Mouse (Mus musculus) adrenal gland, postnatal 10 days (tissue): ENCODE data around the gene Timm44. TPM values are rescaled to one million over a fixed set of nuclear protein-coding genes. Genes with fewer than 3 reads are reported as not detected.
"Not testable (repeated sequence)": the region's sequence is repeated elsewhere in the genome, so short reads cannot be mapped to it uniquely, and the experiment has no call there.

ENCODE experiments used
- DNase-seq: peaks from one replicate; pipeline ENCODE4 v3.0.0; 2021; ENCODE audit warnings: mixed read lengths
- total RNA-seq, 2 experiments: library from RNA; stranded (reverse); gene quantifications; 2 replicates each; pipeline ENCODE4 v1.2.3; 2021

Timm44 gene
- total RNA-seq, 2 experiments from 2014 or later = 150 to 180 TPM

GRCm38 (mm10) chr8:4265160-4265914 is 10.4 kb downstream of the Timm44 start:
- DNase-seq = no peak

DNA sequence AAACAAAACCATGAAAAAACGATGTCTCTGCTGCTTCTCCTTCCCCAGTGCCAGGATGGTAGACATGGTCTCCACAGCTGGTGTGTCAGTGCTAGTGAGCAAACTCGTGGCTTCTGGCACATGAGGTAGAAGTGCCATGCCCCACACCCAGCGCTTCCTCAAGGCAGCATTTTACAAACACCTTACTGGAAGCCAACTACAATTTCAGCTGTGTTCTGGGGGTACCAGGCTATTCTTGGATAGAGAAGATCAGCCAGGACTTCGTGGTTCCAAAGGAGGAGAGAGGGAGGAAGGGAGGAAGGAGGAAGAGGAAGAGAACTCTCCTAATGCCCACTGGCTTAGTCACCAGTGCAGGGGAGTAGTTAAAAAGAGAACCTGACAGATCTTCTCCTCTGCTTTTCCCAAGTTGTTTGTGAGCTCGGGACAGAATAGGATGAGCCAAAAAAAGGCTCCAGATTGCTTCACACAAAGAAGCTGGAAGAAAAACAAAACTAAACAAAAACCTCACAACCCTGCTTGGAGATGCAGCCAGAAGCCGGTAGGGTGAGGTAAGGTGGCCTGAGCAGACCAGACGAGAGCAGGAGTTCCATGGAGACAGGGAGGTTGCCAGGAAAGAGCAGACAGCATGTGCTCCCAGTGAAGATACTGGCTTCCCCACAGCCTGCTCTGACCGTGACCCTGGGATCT is 12.5 kb downstream of the Timm44 start:
- DNase-seq = no peak

DNA sequence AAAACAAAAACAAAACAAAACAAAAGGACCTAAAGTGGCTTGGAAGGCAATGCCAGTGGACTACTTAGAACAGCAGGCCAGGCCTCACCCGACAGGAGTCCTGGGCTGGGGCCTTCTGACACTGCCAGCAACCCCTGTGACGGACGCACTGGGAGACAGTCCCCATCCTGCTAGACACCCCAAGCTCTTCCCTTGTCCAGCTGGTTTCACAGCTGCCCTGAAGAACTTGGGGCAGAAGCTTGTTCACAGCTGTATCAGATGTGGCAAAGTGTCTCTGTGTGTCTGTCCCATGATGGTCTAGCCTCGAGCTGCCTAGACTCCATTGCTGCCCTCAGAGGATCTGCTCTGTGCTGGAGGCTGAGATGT is 15.9 kb downstream of the Timm44 start:
- no peak for DNase-seq

- peak; percentile 99 for DNase-seq
Observed at GRCm38 (mm10) chr8:4259125-4259804, 16.4 kb downstream of the Timm44 start, which contains the start of gene Ctxn1. Gene Ctxn1, minus strand, starts transcription at chr8:4259274.

DNA sequence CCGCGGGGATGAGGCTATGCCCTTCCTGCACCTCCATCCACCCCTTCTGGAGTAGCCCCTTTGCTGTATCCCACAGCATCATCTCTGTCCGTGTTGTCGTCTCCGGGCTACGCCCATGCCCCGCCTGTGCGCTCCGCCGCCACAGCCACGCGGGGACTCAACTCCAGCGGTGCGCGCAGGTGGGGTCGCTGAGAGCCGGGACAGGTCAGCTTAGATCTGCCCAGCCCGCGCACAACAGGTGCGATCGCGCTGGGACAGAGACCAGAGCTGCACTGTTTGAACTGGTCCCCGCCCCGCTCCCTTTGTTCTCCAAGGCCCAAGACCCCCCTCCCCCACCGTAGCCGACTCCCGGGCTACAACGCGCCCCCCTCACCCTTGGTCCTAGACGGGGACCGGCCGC is 17.0 kb downstream of the Timm44 start:
- peak; percentile 35 for DNase-seq

DNA sequence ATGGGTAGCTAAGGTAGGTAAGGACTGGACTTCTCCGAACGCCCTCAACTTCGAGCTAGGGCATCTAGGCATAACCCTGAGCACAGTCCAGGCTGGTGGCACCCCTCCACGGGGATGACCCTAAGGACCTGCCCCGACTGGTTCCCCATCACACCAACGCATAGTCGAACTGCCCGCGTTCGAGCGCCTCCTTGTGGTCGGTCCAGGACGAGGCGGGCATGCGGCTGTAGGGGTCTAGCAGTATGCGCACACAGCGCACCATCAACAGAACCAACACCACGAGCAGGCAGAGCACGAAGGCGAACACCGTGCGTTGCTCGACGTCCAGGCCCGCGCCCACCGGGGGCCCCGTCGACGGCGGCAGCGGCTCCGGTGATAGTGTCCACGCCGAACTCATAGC is 17.5 kb downstream of the Timm44 start:
- DNase-seq = peak; percentile 86

DNA sequence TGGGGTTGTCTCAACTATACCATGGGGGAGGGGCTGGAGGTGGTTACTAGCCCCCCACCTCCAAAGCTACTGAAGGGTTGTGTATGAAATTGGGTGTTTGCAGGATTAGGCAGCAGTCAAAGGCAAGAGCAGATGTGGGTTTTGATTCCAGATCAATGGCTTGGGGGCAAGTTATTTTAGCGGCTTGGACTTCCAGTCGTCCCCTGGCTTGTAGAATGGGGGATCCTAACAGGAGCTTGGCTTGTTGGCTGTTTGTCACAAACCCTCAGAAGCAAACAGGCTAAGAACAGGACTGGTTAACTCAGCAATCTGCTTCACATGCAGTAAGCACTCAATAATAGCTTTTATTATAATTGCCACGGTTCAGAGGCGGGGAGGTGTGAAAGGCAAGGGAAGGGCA is 18.4 kb downstream of the Timm44 start:
- DNase-seq = no peak

- DNase-seq = no peak
Observed at GRCm38 (mm10) chr8:4256911-4257310, 18.8 kb downstream of the Timm44 start.

DNA sequence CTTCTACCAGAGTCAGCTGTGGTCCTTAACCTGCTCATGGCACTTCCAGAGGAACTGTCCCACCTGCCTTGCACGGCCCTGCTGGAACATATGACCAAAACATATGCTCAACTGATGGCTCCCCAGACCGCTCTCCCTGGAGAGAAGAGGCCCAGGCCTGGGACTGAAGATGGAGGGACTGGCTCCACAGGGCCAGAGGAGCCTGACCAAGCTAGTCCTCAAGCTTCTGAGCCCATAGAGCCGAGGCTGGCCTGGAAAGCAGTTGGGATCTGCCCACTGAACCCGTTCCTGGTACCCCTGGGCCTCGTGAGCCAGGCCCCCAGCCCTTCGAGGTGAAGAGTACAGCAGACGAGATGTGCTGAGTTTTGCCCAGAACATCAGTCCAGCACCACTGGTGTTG is 20.2 kb downstream of the Timm44 start:
- DNase-seq = not testable (repeated sequence)

DNA sequence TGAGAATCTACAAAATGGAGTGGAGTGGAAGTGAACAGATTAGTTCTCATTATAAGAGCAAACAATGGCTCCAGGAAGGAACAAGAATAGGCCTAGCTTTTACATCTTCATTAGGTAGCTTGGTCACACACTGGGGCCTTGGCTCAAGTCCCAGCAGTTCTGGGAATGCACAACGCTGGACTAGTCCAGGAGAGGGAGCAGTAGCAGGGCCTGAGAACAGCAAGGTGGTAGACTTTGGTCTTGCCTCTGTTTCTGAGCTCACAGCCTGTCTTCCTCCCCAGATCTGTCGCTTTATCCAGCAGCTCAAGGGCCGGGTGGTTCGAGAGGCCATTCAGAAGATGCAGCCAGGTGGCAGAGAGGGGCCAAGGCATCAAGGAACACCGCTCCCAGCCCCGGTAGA is 21.7 kb downstream of the Timm44 start:
- DNase-seq = peak; percentile 76

- peak; percentile 98 for DNase-seq
Observed at GRCm38 (mm10) chr8:4252934-4253841, 22.5 kb downstream of the Timm44 start, which contains the start of gene Snapc2. Gene Snapc2, plus strand, starts transcription at chr8:4253080.

DNA sequence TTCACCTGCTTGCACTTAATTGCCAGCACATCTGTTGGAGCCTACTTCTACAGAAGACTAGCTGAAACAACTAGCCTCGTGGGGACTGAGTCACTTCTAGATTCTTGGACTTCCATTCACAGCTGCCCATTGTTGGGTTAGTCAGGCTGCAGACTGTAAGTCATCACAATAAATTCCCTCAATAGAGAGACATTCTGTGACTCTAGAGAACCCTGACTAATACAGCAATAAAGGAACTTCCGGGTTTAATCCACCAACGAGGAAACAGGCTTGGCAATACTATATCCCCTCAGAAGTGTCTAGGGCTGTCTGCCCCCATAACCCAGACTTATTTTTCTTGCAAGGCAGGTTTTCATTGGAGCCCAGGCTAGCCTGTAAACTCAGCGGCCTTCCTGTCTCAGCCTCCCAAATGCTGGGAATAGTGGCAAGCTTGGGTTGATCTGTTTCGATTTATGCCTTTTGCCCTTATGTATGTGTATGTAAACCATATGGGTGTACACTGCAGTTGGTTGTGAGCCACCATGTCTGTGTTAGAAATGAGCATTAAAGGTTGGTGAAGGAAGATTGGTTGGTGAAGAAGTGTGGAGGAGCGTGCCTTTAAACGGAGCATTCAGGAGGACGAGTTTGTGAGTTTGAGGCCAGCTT is 23.5 kb downstream of the Timm44 start:
- DNase-seq = no peak

GRCm38 (mm10) chr8:4250306-4250970 is 25.3 kb downstream of the Timm44 start:
- peak; percentile 92 for DNase-seq

DNA sequence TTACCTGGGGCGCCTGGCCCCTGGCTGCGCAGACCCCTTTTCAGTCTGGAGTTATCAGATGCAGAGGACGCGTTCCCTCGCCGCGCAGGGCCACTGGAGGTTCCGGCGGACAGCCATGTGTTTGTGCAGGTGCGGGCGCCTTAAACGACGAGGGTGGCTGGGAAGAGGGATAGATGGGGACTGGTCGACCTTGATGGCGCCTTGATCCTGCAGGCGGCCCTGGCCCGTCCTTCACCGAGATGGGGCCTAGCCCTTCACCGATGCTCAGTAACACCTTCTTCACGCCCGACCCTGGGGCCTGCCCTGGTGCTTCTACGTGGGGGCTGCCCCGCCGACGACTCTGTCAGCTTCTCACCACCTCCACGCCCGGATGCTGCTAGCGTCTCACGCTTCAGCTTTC is 26.5 kb downstream of the Timm44 start:
- peak; percentile 73 for DNase-seq

DNA sequence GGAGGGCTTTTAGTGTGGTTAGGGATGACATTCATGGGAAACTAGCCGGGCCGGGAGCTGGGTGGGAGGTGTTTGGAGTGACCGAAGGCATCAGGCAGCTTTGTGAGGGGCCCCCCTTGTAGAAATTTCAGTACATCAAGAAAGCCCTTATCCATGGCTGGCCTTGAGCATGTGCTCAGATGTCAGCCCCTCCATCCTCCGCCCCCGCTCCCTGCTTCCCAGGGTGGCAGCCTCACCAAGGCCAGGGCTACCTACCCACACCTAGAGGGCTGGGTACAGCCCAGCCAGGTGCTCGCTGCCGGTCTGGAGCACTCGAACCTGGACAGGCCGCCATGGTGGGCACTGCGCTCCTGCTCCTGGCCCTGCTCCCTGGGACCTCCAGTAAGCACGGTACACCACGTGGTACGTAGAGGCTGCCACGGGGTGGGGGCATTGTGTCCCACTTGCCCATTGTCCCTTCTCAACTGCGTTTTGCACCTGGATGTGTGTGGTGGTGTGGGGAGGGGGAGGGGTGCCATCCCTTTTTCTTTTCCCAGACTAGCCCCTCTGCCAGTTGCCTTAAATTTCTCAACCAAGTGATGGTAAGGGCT is 27.7 kb downstream of the Timm44 start, which contains the start of gene Tgfbr3l:
Tgfbr3l (plus strand) TSS at position 264 of the 590 bp plus-strand sequence.
- DNase-seq = peak; percentile 43

DNA sequence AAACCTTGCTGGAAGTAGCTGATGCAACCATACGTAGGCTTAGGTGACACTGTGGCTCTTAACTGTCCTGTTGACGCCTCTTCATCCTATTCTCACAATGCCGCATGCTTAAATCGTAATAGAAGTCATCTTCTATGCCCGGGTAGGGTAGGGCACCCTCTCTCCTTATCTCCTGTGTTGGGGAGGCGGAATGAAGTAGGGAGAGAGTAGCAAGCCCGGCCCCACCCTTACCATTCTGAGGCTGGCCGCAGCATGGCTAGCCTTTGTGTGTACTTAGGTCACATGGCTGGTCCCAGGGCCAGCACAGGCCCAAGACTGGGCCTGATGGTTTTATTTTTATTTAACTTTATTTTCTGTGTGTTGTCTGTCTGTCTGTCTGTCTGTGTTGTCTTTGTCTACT is 28.5 kb downstream of the Timm44 start:
- DNase-seq = no peak

- DNase-seq = no peak
Observed at GRCm38 (mm10) chr8:4245737-4246136, 30.0 kb downstream of the Timm44 start.

- no peak for DNase-seq
Observed at GRCm38 (mm10) chr8:4245061-4245460, 30.7 kb downstream of the Timm44 start.

DNA sequence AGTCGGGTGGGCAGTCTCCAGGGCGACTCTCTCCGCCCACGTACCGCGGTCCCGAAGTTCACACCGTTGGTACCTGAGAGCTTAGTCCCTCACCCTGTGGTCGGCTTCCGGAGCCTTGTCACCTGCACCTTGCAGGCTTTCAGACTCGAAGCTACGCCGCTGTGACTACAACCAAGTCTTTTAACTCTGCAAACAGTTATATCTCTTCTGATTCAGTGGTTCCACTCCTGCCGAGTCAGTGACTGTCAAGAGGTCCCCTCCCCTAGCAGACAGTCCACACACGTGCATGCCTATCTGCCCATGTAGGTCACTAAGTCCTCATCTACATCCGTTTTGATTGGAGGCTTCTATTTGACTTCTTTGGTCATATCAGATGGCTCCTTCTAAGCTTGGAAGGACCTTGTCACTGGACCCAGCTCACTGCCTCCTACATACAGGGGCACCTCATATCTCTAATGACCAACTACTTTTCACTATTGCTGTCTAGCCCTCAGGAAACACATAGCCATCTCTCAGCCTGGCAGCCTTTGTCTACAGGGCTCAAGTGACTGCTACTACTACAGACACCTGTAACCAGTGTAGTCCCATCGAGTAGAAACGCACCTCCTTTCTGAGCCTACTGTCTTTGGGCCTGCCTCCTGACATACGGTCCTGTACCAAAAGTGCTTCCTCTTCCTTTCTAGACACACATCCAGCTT is 36.4 kb downstream of the Timm44 start:
- DNase-seq = no peak
